Mouse (Mus musculus): ENCODE measurements around the gene Elobl. TPM values are rescaled to one million over a fixed set of nuclear protein-coding genes. Genes with fewer than 3 reads are reported as not detected.

The Elobl gene
- polyA plus RNA-seq, 1 experiment: 0.19 TPM

GRCm38 (mm10) chr11:88931692-88932530 is 34.8 kb downstream of the Elobl start:
- peaks cover 31% of the 10 kb centered on the region for H3K36me3 ChIP-seq (ENCODE audit: control insufficient read depth, insufficient read depth)
- H3ac ChIP-seq (ENCODE audit: control insufficient read depth, insufficient read length): no peak overlapping the region
- TF ChIP-seq MAX (IDR thresholded peaks at IDR 0.05; ENCODE audit: low read depth): no peak
- TF ChIP-seq SRF (IDR thresholded peaks at IDR 0.05; ENCODE audit: control insufficient read depth, insufficient read length, low read depth): no peak
- no peak for TF ChIP-seq POLR2AphosphoS2 (IDR thresholded peaks at IDR 0.05; ENCODE audit: insufficient read length, low read depth)
- TF ChIP-seq MYOD1 (IDR thresholded peaks at IDR 0.05; ENCODE audit: control insufficient read depth in 1 of 3, insufficient read length in 2 of 3, low read depth in 2 of 3): no peak
- no peak for TF ChIP-seq TCF3 (IDR thresholded peaks at IDR 0.05; ENCODE audit: insufficient read length, low read depth)
- TF ChIP-seq TCF12 (IDR thresholded peaks at IDR 0.05; ENCODE audit: insufficient read depth, poor library complexity, severe bottlenecking): no peak
- no peak for TF ChIP-seq POLR2A (IDR thresholded peaks at IDR 0.05; ENCODE audit: insufficient read length, low read depth)
- TF ChIP-seq E2F4 (IDR thresholded peaks at IDR 0.05; ENCODE audit: insufficient read depth): no peak
- no peak for TF ChIP-seq USF1 (IDR thresholded peaks at IDR 0.05; ENCODE audit: low read depth)
- no peak for TF ChIP-seq MYOG (IDR thresholded peaks at IDR 0.05; ENCODE audit: control insufficient read depth in 1 of 3, insufficient read depth in 1 of 3, insufficient read length in 2 of 3, low read depth in 2 of 3)
- no peaks in the 10 kb centered on the region for H3K27me3 ChIP-seq (ENCODE audit: control insufficient read depth, insufficient read depth, insufficient read length)
- no peak overlapping the region for H3K4me3 ChIP-seq
- H3K4me2 ChIP-seq (ENCODE audit: low read depth): no peak overlapping the region
- H3K79me2 ChIP-seq (ENCODE audit: control insufficient read depth, insufficient read depth): no peaks in the 10 kb centered on the region

GRCm38 (mm10) chr11:88926566-88926965 is 40.2 kb downstream of the Elobl start:
- H3K79me2 ChIP-seq (ENCODE audit: control insufficient read depth, insufficient read depth): no peaks in the 10 kb centered on the region
- no peak for TF ChIP-seq POLR2A (IDR thresholded peaks at IDR 0.05; ENCODE audit: insufficient read length, low read depth)
- TF ChIP-seq MYOG (IDR thresholded peaks at IDR 0.05; ENCODE audit: control insufficient read depth in 1 of 3, insufficient read depth in 1 of 3, insufficient read length in 2 of 3, low read depth in 2 of 3): no peak
- no peak for TF ChIP-seq TCF12 (IDR thresholded peaks at IDR 0.05; ENCODE audit: insufficient read depth, poor library complexity, severe bottlenecking)
- no peaks in the 10 kb centered on the region for H3K27me3 ChIP-seq (ENCODE audit: control insufficient read depth, insufficient read depth, insufficient read length)
- H3K36me3 ChIP-seq (ENCODE audit: control insufficient read depth, insufficient read depth): peaks cover 40% of the 10 kb centered on the region
- H3ac ChIP-seq (ENCODE audit: control insufficient read depth, insufficient read length): no peak overlapping the region
- no peak overlapping the region for H3K4me3 ChIP-seq
- no peak overlapping the region for H3K4me2 ChIP-seq (ENCODE audit: low read depth)

Other genes with a start within 250 kb of the Elobl start
- gene Msi2, start 248.4 kb downstream of the Elobl start, polyA plus RNA-seq (2012; fragmentation: generic; extraction: Trizol): 37.9 TPM
- gene Akap1, start 102.3 kb downstream of the Elobl start, polyA plus RNA-seq (2012; fragmentation: generic; extraction: Trizol): 25.4 TPM
- 172 TPM for gene Scpep1, start 11.5 kb downstream of the Elobl start, polyA plus RNA-seq (2012; fragmentation: generic; extraction: Trizol)
- 3.1 TPM for gene Coil, start 3.3 kb upstream of the Elobl start, polyA plus RNA-seq (2012; fragmentation: generic; extraction: Trizol)
- 6.5 TPM for gene Trim25, start 32.4 kb upstream of the Elobl start, polyA plus RNA-seq (2012; fragmentation: generic; extraction: Trizol)
- 1.5 TPM for gene Dgke, start 99.9 kb upstream of the Elobl start, polyA plus RNA-seq (2012; fragmentation: generic; extraction: Trizol)
- not detected for gene Gm525, start 106.9 kb upstream of the Elobl start, polyA plus RNA-seq (2012; fragmentation: generic; extraction: Trizol)